Mouse (Mus musculus) liver, postnatal 0 days (tissue): ENCODE measurements around the gene Rest.

Experiments used
- CTCF ChIP-seq: sonication (generic); IDR thresholded peaks from 2 replicates; pipeline ENCODE4 v1.5.1; 2016; ENCODE audit warnings: antibody characterized with exemption, low read depth
- EP300 ChIP-seq: IDR thresholded peaks from 2 replicates; pipeline ENCODE4 v1.6.1; 2016; ENCODE audit warnings: antibody characterized with exemption, low read depth, mild to moderate bottlenecking

DNA sequence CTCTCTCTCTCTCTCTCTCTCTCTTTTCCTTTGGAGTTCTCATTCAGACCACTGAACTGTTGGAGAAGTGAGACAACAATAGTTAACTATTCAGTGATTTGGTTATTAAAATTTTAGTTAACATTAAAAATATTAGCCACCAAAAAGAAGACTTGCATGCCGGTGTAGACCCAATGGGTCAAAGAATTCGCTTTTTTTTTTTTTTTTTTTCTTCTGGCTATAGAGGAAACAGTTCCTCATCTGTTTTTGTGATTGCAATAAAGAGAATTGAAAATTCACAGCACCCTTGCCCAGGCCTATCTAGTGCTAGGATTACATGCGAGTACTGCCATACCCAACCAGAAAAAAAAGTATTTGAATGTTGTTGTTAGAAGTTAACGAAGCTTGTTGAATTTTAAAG lies 2.1 kb downstream of the Rest start:
- TF ChIP-seq CTCF, result no peak
- TF ChIP-seq EP300, result no peak
